14 mouse cellular contexts compared by ENCODE assay signal in genomic region chr3:69406210-69406895, GRCm38 (mm10).
DNase-seq lines count a peak whose midpoint lies in the region; ATAC-seq and TF ChIP-seq lines count a peak whose summit lies in the region.
"Had no signal": no experiment of that assay in that cellular context is flagged by ENCODE, and none has a peak within 500 bp of the region (broad histone marks: within the 10 kb centered on the region; RNA-seq: fewer than 3 reads in every experiment).

No protein-coding gene starts in this region.

- intact Hi-C loops in heart, postnatal 10 days (cut with DNase I) = no loop called here
- intact Hi-C loops in left cerebral cortex, adult 2 months (cut with DNase I) = no loop called here

- ATAC-seq in forebrain, embryonic 12.5 days (ENCODE audit: low FRiP score) = peak; percentile 77
- ATAC-seq in hindbrain, embryonic 15.5 days (ENCODE audit: low FRiP score, low read depth) = peak; percentile 87
- ATAC-seq in midbrain, postnatal 0 days (ENCODE audit: low FRiP score) = peak; percentile 68
- ATAC-seq in erythroid progenitor cell, adult 5-6 weeks (replicated peaks; ENCODE audit: low FRiP score, poor library complexity, severe bottlenecking) = no peak
- no peak for ATAC-seq in intestine, embryonic 15.5 days
- ATAC-seq: liver, embryonic 12.5 days had no signal

- DNase-seq in R1 (ENCODE audit: low read depth, low spot score) = peak; percentile 4
- peak; percentile 70 for DNase-seq in midbrain, postnatal 0 days (ENCODE audit: low spot score)
- no peak for DNase-seq in heart, postnatal 10 days
- DNase-seq in left cerebral cortex, adult 2 months (ENCODE audit: extremely low spot score in 1 of 2, low spot score in 2 of 2) = no peak
- DNase-seq: cerebellum, adult 11-12 months; heart, adult 18-20 months; heart, postnatal 36 days; kidney, adult 2 months had no signal

- peaks cover 15% of the 10 kb centered on the region for H3K27me3 ChIP-seq in forebrain, embryonic 12.5 days
- peaks cover 24% of the 10 kb centered on the region for H3K27me3 ChIP-seq in hindbrain, embryonic 15.5 days
- peaks cover 3% of the 10 kb centered on the region; the same call in 1 of the 2 replicates for H3K27me3 ChIP-seq in midbrain, postnatal 0 days (ENCODE audit: insufficient read depth, low read length)
- no peaks in the 10 kb centered on the region for H3K27me3 ChIP-seq in intestine, embryonic 15.5 days (replicated peaks)
- H3K27me3 ChIP-seq: liver, embryonic 12.5 days had no signal

- WGBS in forebrain, embryonic 12.5 days = 44% methylated on average over 5 of the region's 5 CpGs
- WGBS in hindbrain, embryonic 15.5 days = 16% methylated on average over 5 of the region's 5 CpGs
- 23% methylated on average over 5 of the region's 5 CpGs for WGBS in midbrain, postnatal 0 days
- WGBS in intestine, embryonic 15.5 days = 86% methylated on average over 5 of the region's 5 CpGs

- H3K4me3 ChIP-seq in forebrain, embryonic 12.5 days (replicated peaks) = no peak overlapping the region
- H3K4me3 ChIP-seq in hindbrain, embryonic 15.5 days = no peak overlapping the region
- no peak overlapping the region for H3K4me3 ChIP-seq in midbrain, postnatal 0 days (ENCODE audit: low read depth, low read length)
- H3K4me3 ChIP-seq in left cerebral cortex, adult 2 months = no peak overlapping the region
- H3K4me3 ChIP-seq in intestine, embryonic 15.5 days (replicated peaks) = no peak overlapping the region
- H3K4me3 ChIP-seq: liver, embryonic 12.5 days had no signal

- no peaks in the 10 kb centered on the region for H3K9me3 ChIP-seq in forebrain, embryonic 12.5 days
- no peaks in the 10 kb centered on the region for H3K9me3 ChIP-seq in hindbrain, embryonic 15.5 days
- no peaks in the 10 kb centered on the region for H3K9me3 ChIP-seq in midbrain, postnatal 0 days (ENCODE audit: low read length)
- no peaks in the 10 kb centered on the region for H3K9me3 ChIP-seq in intestine, embryonic 15.5 days
- H3K9me3 ChIP-seq: liver, embryonic 12.5 days had no signal

- no peak overlapping the region for H3K27ac ChIP-seq in forebrain, embryonic 12.5 days
- H3K27ac ChIP-seq in hindbrain, embryonic 15.5 days (replicated peaks) = no peak overlapping the region
- no peak overlapping the region for H3K27ac ChIP-seq in midbrain, postnatal 0 days (ENCODE audit: low read depth, low read length)
- H3K27ac ChIP-seq in left cerebral cortex, adult 2 months = no peak overlapping the region
- no peak overlapping the region for H3K27ac ChIP-seq in intestine, embryonic 15.5 days
- H3K27ac ChIP-seq: liver, embryonic 12.5 days; macrophage had no signal

- no peak for TF ChIP-seq CTCF in midbrain, postnatal 0 days (IDR thresholded peaks at IDR 0.05)
- TF ChIP-seq CTCF in left cerebral cortex, adult 2 months (IDR thresholded peaks at IDR 0.05) = no peak

- no peak overlapping the region for H3K4me2 ChIP-seq in forebrain, embryonic 12.5 days
- H3K4me2 ChIP-seq in hindbrain, embryonic 15.5 days = no peak overlapping the region
- H3K4me2 ChIP-seq in midbrain, postnatal 0 days (ENCODE audit: low read depth, low read length, poor library complexity, severe bottlenecking) = no peak overlapping the region
- no peak overlapping the region for H3K4me2 ChIP-seq in intestine, embryonic 15.5 days (replicated peaks)
- H3K4me2 ChIP-seq: liver, embryonic 12.5 days had no signal

- no peaks in the 10 kb centered on the region for H3K36me3 ChIP-seq in forebrain, embryonic 12.5 days (replicated peaks)
- H3K36me3 ChIP-seq in hindbrain, embryonic 15.5 days = no peaks in the 10 kb centered on the region
- no peaks in the 10 kb centered on the region for H3K36me3 ChIP-seq in midbrain, postnatal 0 days (ENCODE audit: insufficient read depth, low read length)
- no peaks in the 10 kb centered on the region for H3K36me3 ChIP-seq in intestine, embryonic 15.5 days
- H3K36me3 ChIP-seq: liver, embryonic 12.5 days had no signal

- peaks cover 33% of the 10 kb centered on the region for H3K4me1 ChIP-seq in forebrain, embryonic 12.5 days
- H3K4me1 ChIP-seq in hindbrain, embryonic 15.5 days (replicated peaks) = no peaks in the 10 kb centered on the region; the same call in 1 of the 2 replicates
- no peaks in the 10 kb centered on the region for H3K4me1 ChIP-seq in midbrain, postnatal 0 days (ENCODE audit: insufficient read depth, low read length)
- H3K4me1 ChIP-seq in intestine, embryonic 15.5 days (replicated peaks) = no peaks in the 10 kb centered on the region

- H3K9ac ChIP-seq in forebrain, embryonic 12.5 days = no peak overlapping the region
- no peak overlapping the region for H3K9ac ChIP-seq in hindbrain, embryonic 15.5 days
- no peak overlapping the region for H3K9ac ChIP-seq in midbrain, postnatal 0 days (replicated peaks; ENCODE audit: low read length, poor library complexity, severe bottlenecking)
- no peak overlapping the region for H3K9ac ChIP-seq in intestine, embryonic 15.5 days
- H3K9ac ChIP-seq: liver, embryonic 12.5 days had no signal

Comparison
In these comparisons a context has a peak if more than half of its experiments do, and no peak if none do; other contexts are left out.
1. DNase-seq: peak in R1 (single experiment) and midbrain, postnatal 0 days (single experiment); none in heart, postnatal 10 days (0 of 2) and left cerebral cortex, adult 2 months (0 of 2).
2. ATAC-seq: peak in forebrain, embryonic 12.5 days (single experiment), hindbrain, embryonic 15.5 days (single experiment) and midbrain, postnatal 0 days (single experiment); none in erythroid progenitor cell, adult 5-6 weeks (single experiment) and intestine, embryonic 15.5 days (single experiment).